Mouse (Mus musculus): Measurements from ENCODE around the gene Lmo4. TPM values are rescaled to one million over a fixed set of nuclear protein-coding genes. Genes with fewer than 3 reads are reported as not detected.

Gene Lmo4
- polyA plus RNA-seq, 1 experiment from 2014 or later, result 65.3 TPM

DNA sequence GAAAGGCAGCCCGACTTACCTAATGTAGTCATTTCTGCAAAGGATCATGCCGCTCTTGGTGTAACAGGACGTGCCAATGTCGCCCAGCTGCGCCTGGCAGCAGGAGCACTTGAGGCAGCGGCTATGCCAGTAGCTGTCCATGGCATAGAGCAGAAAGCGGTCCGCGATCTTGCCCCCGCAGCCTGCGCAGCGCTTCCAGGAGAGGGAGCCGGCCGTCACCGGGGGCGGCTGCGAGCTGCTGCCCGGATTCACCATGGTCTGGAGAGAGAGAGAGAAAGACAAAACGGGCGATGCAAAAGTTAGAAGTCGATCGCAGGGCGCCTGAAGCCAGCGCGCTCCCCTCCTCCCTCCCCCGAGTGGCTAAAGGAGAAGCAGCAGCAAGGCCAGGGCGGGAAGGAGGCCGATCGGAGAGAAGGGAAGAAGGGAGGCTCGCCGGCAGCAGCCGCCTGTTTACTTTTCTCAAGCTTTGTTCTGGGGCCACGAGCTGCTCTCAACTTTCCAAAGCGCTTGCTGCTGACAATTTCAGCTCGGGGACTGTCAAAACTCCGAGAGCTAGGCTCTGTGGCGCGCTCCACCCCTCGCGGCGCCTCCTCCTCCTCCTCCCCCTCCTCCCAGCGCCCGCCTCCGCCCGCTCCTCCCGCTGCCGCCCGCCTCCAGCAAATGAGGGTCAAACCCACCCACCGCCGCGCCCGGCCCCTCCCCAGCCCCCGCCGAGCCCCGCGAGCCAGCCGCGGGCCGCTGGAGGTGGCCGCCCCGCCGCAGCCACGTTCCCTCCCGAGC is 3.0 kb downstream of the Lmo4 start:
- peak overlapping the region; percentile 71 for H3K9ac ChIP-seq (replicated peaks; ENCODE audit: low read depth)
- H3K9me3 ChIP-seq (ENCODE audit: low read length), result no peaks in the 10 kb centered on the region
- H3K4me1 ChIP-seq (ENCODE audit: insufficient read depth, low read depth, low read length), result peaks cover 4% of the 10 kb centered on the region; the same call in 1 of the 2 replicates
- peak overlapping the region; percentile 99 for H3K27ac ChIP-seq (ENCODE audit: low read length)
- WGBS, result under 1% methylated on average over 53 of the region's 64 CpGs
- peak; percentile 41 for TF ChIP-seq CTCF (IDR thresholded peaks at IDR 0.05)
- no peak for TF ChIP-seq EP300 (IDR thresholded peaks at IDR 0.05)
- ATAC-seq (peak; percentile 59), DNase-seq (ENCODE audit: low spot score) (peak; percentile 93)
- H3K36me3 ChIP-seq (ENCODE audit: insufficient read depth, low read length), result no peaks in the 10 kb centered on the region
- peak overlapping the region; percentile 96 for H3K4me3 ChIP-seq (ENCODE audit: low read depth, low read length)
- H3K27me3 ChIP-seq (replicated peaks; ENCODE audit: insufficient read depth, low read length), result no peaks in the 10 kb centered on the region
- H3K4me2 ChIP-seq (replicated peaks; ENCODE audit: low read depth, low read length), result peak overlapping the region; percentile 90

DNA sequence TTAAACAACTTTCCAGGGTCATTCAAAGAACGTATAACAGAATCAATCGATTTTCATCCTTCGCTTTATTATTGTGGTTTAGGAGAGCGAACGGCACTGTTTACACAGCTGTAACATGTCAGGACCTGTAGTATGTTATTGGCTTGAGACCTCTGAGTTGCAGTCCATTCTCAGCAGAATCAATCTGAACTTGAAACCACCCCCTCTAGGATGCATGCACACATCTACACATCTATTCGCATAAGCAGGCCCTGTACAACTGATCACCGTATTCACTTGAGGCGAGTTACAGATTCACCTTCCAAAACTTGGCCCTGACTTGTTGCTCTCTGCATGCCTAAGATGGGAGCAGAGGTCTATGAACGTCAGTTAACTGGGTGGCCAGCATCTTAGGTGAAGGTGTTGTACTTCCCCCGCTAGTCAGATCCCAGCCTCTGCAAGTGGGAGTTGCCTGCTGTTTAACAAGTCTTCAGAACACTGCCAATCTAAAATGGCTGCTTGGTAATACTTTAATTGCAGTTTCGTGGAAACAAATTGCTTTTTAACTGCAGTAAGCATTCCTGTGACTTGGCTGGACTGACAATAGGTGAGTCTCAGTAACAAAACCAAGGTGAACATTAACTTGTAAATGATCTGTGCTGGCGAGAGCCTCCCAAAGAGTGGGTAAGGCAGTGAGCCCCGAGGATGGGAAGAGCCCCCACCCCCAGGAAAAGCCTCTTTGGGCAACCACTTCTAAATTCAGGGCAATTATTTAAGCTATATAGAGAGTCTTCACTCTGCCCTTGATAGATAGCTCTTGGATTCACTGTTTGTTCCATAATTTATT is 19.5 kb downstream of the Lmo4 start:
- H3K4me3 ChIP-seq (ENCODE audit: low read depth, low read length), result no peak overlapping the region
- 72% methylated on average over 13 of the region's 13 CpGs for WGBS
- H3K9me3 ChIP-seq (ENCODE audit: low read length), result no peaks in the 10 kb centered on the region
- ATAC-seq (no peak), DNase-seq (ENCODE audit: low spot score) (no peak)
- TF ChIP-seq CTCF (IDR thresholded peaks at IDR 0.05) (no peak), EP300 (IDR thresholded peaks at IDR 0.05) (no peak)
- no peaks in the 10 kb centered on the region for H3K27me3 ChIP-seq (replicated peaks; ENCODE audit: insufficient read depth, low read length)
- H3K4me2 ChIP-seq (replicated peaks; ENCODE audit: low read depth, low read length), result no peak overlapping the region
- H3K4me1 ChIP-seq (ENCODE audit: insufficient read depth, low read depth, low read length), result no peaks in the 10 kb centered on the region
- no peak overlapping the region for H3K27ac ChIP-seq (ENCODE audit: low read length)
- peaks cover 23% of the 10 kb centered on the region for H3K36me3 ChIP-seq (ENCODE audit: insufficient read depth, low read length)
- no peak overlapping the region for H3K9ac ChIP-seq (replicated peaks; ENCODE audit: low read depth)

DNA sequence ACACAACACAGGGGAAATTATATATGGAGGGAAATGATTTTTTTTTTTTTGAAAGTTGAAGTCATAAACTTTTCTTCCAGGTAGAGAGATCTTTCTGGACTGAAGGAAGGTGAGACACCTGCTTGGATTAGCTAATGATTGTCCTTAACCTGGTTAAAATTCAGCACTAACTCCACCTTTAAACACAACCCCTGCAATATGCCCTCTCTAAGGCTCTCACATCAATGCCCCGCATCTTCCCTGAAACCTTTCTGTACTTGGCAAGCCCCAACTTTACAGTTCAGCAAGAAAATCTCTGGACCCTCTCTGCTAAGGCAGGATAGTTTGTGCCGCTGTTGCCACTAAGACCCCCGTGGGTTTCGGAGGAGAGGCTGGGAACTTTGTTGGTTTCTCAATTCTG is 20.1 kb downstream of the Lmo4 start:
- no peak overlapping the region for H3K9ac ChIP-seq (replicated peaks; ENCODE audit: low read depth)
- 75% methylated on average over 4 of the region's 4 CpGs for WGBS
- ATAC-seq (no peak), DNase-seq (ENCODE audit: low spot score) (no peak)
- peaks cover 23% of the 10 kb centered on the region for H3K36me3 ChIP-seq (ENCODE audit: insufficient read depth, low read length)
- H3K27me3 ChIP-seq (replicated peaks; ENCODE audit: insufficient read depth, low read length), result no peaks in the 10 kb centered on the region
- H3K4me1 ChIP-seq (ENCODE audit: insufficient read depth, low read depth, low read length), result no peaks in the 10 kb centered on the region
- H3K4me3 ChIP-seq (ENCODE audit: low read depth, low read length), result no peak overlapping the region
- no peaks in the 10 kb centered on the region for H3K9me3 ChIP-seq (ENCODE audit: low read length)
- no peak overlapping the region for H3K4me2 ChIP-seq (replicated peaks; ENCODE audit: low read depth, low read length)
- TF ChIP-seq EP300 (IDR thresholded peaks at IDR 0.05) (no peak), CTCF (IDR thresholded peaks at IDR 0.05) (no peak)
- no peak overlapping the region for H3K27ac ChIP-seq (ENCODE audit: low read length)

DNA sequence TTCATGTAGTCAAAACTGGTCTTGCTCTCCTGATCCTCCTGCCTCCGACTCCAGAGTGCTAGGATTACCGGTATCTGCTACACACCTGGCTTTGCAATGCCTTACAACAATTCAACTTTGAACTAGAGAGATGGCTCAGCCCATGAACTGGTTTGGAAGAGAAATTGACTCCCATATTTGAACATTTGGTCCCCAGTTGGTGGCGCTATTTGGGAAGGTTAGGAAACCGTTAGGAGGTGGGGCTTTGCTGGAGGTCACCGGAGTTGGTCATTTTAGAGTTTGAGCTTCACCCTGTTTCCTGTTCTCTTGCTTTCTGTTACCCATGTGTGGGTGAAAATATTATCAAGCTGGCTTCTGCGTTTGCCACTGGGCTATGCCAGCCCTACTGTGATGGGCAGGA is 22.8 kb downstream of the Lmo4 start:
- no peak for DNase-seq (ENCODE audit: low spot score)
- WGBS, result 72% methylated on average over 6 of the region's 6 CpGs
- Histone ChIP-seq H3K4me2 (replicated peaks; ENCODE audit: low read depth, low read length) (no peak overlapping the region), H3K4me3 (ENCODE audit: low read depth, low read length) (no peak overlapping the region), H3K9me3 (ENCODE audit: low read length) (no peaks in the 10 kb centered on the region), H3K27me3 (replicated peaks; ENCODE audit: insufficient read depth, low read length) (no peaks in the 10 kb centered on the region), H3K27ac (ENCODE audit: low read length) (no peak overlapping the region), H3K9ac (replicated peaks; ENCODE audit: low read depth) (no peak overlapping the region), H3K36me3 (ENCODE audit: insufficient read depth, low read length) (peaks cover 2% of the 10 kb centered on the region; the same call in 1 of the 2 replicates), H3K4me1 (ENCODE audit: insufficient read depth, low read depth, low read length) (no peaks in the 10 kb centered on the region)
- peak; percentile 28; the same call in 1 of the 2 replicates for TF ChIP-seq CTCF (IDR thresholded peaks at IDR 0.05)
- TF ChIP-seq EP300 (IDR thresholded peaks at IDR 0.05), result no peak
- no peak for ATAC-seq

DNA sequence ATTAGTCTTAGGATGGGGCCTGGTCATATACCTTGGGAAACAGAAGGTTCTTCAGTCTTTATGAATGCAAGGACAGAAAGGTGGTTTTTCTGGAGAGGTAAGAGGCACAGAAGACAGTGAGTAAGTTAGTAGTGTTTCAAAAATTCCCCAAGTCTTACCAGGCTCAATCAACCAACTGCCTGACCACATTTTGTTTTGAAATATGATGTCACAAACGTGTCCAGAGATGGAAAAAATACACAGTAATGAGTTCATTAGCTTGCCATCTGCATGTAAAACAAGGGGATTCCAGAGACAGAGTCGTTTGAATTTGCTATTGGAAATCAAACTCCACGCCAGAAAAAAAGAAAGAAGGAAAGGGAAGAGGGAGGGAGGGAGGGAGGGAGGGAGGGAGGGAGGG is 26.1 kb downstream of the Lmo4 start:
- Histone ChIP-seq H3K9me3 (ENCODE audit: low read length) (no peaks in the 10 kb centered on the region), H3K9ac (replicated peaks; ENCODE audit: low read depth) (no peak overlapping the region), H3K27ac (ENCODE audit: low read length) (no peak overlapping the region), H3K36me3 (ENCODE audit: insufficient read depth, low read length) (no peaks in the 10 kb centered on the region), H3K27me3 (replicated peaks; ENCODE audit: insufficient read depth, low read length) (no peaks in the 10 kb centered on the region), H3K4me1 (ENCODE audit: insufficient read depth, low read depth, low read length) (no peaks in the 10 kb centered on the region), H3K4me3 (ENCODE audit: low read depth, low read length) (no peak overlapping the region), H3K4me2 (replicated peaks; ENCODE audit: low read depth, low read length) (no peak overlapping the region)
- no peak for DNase-seq (ENCODE audit: low spot score)
- WGBS, result 40% methylated on average over 3 of the region's 3 CpGs
- no peak for ATAC-seq
- TF ChIP-seq EP300 (IDR thresholded peaks at IDR 0.05) (no peak), CTCF (IDR thresholded peaks at IDR 0.05) (no peak)

DNA sequence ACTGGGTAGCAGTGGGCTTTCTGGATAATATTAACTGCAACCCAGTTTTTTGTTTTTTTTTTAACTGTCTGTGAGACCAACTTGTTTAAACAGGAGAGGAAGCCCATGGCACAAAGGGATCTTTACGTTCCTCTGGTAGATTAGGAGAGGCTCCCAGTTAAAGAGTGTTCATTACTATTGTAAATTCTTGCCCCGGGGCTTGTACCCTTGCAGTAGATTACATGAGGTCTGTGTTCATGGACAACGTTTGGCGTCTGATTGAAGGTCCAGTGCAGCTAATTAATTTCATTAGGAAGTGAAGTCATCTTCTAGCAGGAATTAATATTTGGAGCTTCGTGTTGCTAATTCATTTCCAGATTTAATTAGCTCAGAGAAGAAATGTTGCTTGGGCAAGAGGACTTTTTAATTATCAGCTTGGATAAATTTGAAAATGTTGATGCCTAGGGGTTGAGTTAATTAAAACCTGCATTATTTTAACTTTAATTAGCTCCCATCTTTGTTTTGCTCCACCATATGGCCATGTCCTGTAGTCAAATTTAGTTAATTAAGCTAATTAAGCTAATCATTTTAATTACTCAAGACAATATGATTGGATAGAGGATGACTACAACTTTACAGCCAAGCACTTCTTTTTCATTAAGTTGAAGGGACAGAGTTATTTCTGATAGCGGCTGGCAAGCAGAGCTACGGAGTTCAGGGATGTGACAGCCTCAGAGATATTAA is 31.0 kb downstream of the Lmo4 start:
- H3K9ac ChIP-seq (replicated peaks; ENCODE audit: low read depth), result no peak overlapping the region
- H3K4me1 ChIP-seq (ENCODE audit: insufficient read depth, low read depth, low read length), result no peaks in the 10 kb centered on the region
- ATAC-seq, result no peak
- no peak for TF ChIP-seq CTCF (IDR thresholded peaks at IDR 0.05)
- TF ChIP-seq EP300 (IDR thresholded peaks at IDR 0.05), result no peak
- H3K4me3 ChIP-seq (ENCODE audit: low read depth, low read length), result no peak overlapping the region
- no peak overlapping the region for H3K27ac ChIP-seq (ENCODE audit: low read length)
- no peaks in the 10 kb centered on the region for H3K27me3 ChIP-seq (replicated peaks; ENCODE audit: insufficient read depth, low read length)
- DNase-seq (ENCODE audit: low spot score), result no peak
- no peaks in the 10 kb centered on the region for H3K36me3 ChIP-seq (ENCODE audit: insufficient read depth, low read length)
- WGBS, result 76% methylated on average over 7 of the region's 7 CpGs
- H3K4me2 ChIP-seq (replicated peaks; ENCODE audit: low read depth, low read length), result no peak overlapping the region
- H3K9me3 ChIP-seq (ENCODE audit: low read length), result no peaks in the 10 kb centered on the region

Measured in lung, postnatal 0 days (tissue).